Mouse (Mus musculus): ENCODE data around the gene Selenos. TPM values are rescaled to one million over a fixed set of nuclear protein-coding genes. Genes with fewer than 3 reads are reported as not detected.
A peak's percentile ranks its signal among the peaks of the same experiment; 100 is the strongest.

Selenos gene
- polyA plus RNA-seq, 1 experiment from 2014 or later = 123 TPM

- H3K27ac ChIP-seq (ENCODE audit: low read length) = no peak overlapping the region
- no peaks in the 10 kb centered on the region for H3K9me3 ChIP-seq (ENCODE audit: control insufficient read depth, low read length)
- H3K9ac ChIP-seq (ENCODE audit: low read length) = no peak overlapping the region
- H3K27me3 ChIP-seq (ENCODE audit: control insufficient read depth, insufficient read depth, low read depth, low read length) = no peaks in the 10 kb centered on the region
- H3K4me1 ChIP-seq (replicated peaks; ENCODE audit: control insufficient read depth, insufficient read depth, low read length) = peaks cover 22% of the 10 kb centered on the region
- 89% methylated on average over 5 of the region's 5 CpGs for WGBS
- no peaks in the 10 kb centered on the region for H3K36me3 ChIP-seq (ENCODE audit: control insufficient read depth, insufficient read depth, low read length)
- ATAC-seq (ENCODE audit: low read depth) = no peak
- no peak overlapping the region for H3K4me3 ChIP-seq (ENCODE audit: low read length)
- no peak overlapping the region for H3K4me2 ChIP-seq (ENCODE audit: low read depth, low read length)
These were observed 25.1 kb downstream of the Selenos start for GRCm38 (mm10) chr7:66104531-66104930.

DNA sequence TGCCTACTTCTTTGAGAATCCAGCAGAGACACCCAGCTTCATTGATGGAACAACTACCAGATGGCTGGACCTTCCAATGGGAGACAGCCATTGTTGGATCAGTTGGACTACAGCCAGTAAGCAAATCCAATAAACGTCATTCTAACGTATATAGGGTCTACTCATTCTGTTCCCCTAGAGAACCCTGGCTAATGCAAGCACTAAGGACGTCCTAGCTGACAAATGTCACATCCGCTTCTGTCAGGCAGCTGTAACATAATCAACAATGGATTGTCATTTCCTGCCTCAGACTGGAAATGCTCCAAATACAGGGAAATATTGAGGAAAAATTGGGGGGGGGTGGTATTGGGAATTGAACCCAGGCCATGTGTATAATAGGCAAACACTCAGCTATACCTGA is 26.3 kb downstream of the Selenos start:
- no peak overlapping the region for H3K4me3 ChIP-seq (ENCODE audit: low read length)
- no peaks in the 10 kb centered on the region for H3K9me3 ChIP-seq (ENCODE audit: control insufficient read depth, low read length)
- no peaks in the 10 kb centered on the region for H3K36me3 ChIP-seq (ENCODE audit: control insufficient read depth, insufficient read depth, low read length)
- no peak overlapping the region for H3K27ac ChIP-seq (ENCODE audit: low read length)
- peaks cover 24% of the 10 kb centered on the region for H3K4me1 ChIP-seq (replicated peaks; ENCODE audit: control insufficient read depth, insufficient read depth, low read length)
- H3K27me3 ChIP-seq (ENCODE audit: control insufficient read depth, insufficient read depth, low read depth, low read length) = no peaks in the 10 kb centered on the region
- no peak overlapping the region for H3K4me2 ChIP-seq (ENCODE audit: low read depth, low read length)
- ATAC-seq (ENCODE audit: low read depth) = no peak
- no peak overlapping the region for H3K9ac ChIP-seq (ENCODE audit: low read length)
- WGBS = 33% methylated on average over 4 of the region's 4 CpGs

GRCm38 (mm10) chr7:66106581-66107056 is 27.2 kb downstream of the Selenos start:
- WGBS = 41% methylated on average over 7 of the region's 7 CpGs
- H3K4me2 ChIP-seq (ENCODE audit: low read depth, low read length) = peak overlapping the region; percentile 29
- H3K4me3 ChIP-seq (ENCODE audit: low read length) = no peak overlapping the region
- peak overlapping the region; percentile 29; the same call in 1 of the 2 replicates for H3K9ac ChIP-seq (ENCODE audit: low read length)
- peaks cover 29% of the 10 kb centered on the region for H3K4me1 ChIP-seq (replicated peaks; ENCODE audit: control insufficient read depth, insufficient read depth, low read length)
- no peaks in the 10 kb centered on the region for H3K27me3 ChIP-seq (ENCODE audit: control insufficient read depth, insufficient read depth, low read depth, low read length)
- H3K9me3 ChIP-seq (ENCODE audit: control insufficient read depth, low read length) = no peaks in the 10 kb centered on the region
- no peaks in the 10 kb centered on the region for H3K36me3 ChIP-seq (ENCODE audit: control insufficient read depth, insufficient read depth, low read length)
- ATAC-seq (ENCODE audit: low read depth) = no peak
- peak overlapping the region; percentile 48 for H3K27ac ChIP-seq (ENCODE audit: low read length)

DNA sequence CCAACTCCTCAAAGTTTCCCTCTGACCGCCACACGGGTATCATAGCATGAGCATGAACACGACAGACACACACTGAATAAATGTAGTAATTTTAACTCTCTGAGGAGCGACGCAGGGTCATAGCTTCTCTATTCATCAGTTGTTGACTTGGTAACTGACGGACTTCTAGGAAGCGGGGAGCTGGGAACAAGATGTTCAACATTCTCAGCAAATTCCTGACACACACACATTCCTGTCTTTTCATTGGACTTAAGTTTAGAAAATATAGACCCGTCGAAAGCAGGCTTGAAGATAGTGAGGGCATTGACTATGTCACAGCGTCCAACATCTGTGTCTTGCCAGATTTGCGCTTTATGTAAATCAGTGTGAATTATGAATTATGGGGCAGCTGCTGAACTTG is 27.8 kb downstream of the Selenos start:
- Histone ChIP-seq H3K4me3 (ENCODE audit: low read length) (no peak overlapping the region), H3K4me2 (ENCODE audit: low read depth, low read length) (peak overlapping the region; percentile 29; the same call in 1 of the 2 replicates), H3K36me3 (ENCODE audit: control insufficient read depth, insufficient read depth, low read length) (no peaks in the 10 kb centered on the region), H3K27ac (ENCODE audit: low read length) (peak overlapping the region; percentile 48; the same call in 1 of the 2 replicates), H3K27me3 (ENCODE audit: control insufficient read depth, insufficient read depth, low read depth, low read length) (no peaks in the 10 kb centered on the region), H3K9me3 (ENCODE audit: control insufficient read depth, low read length) (no peaks in the 10 kb centered on the region), H3K9ac (ENCODE audit: low read length) (no peak overlapping the region), H3K4me1 (replicated peaks; ENCODE audit: control insufficient read depth, insufficient read depth, low read length) (peaks cover 32% of the 10 kb centered on the region)
- 37% methylated on average over 11 of the region's 11 CpGs for WGBS
- no peak for ATAC-seq (ENCODE audit: low read depth)

- Histone ChIP-seq H3K4me3 (ENCODE audit: low read length) (no peak overlapping the region), H3K36me3 (ENCODE audit: control insufficient read depth, insufficient read depth, low read length) (no peaks in the 10 kb centered on the region), H3K27me3 (ENCODE audit: control insufficient read depth, insufficient read depth, low read depth, low read length) (no peaks in the 10 kb centered on the region), H3K4me1 (replicated peaks; ENCODE audit: control insufficient read depth, insufficient read depth, low read length) (peaks cover 35% of the 10 kb centered on the region), H3K4me2 (ENCODE audit: low read depth, low read length) (no peak overlapping the region), H3K27ac (ENCODE audit: low read length) (no peak overlapping the region), H3K9ac (ENCODE audit: low read length) (no peak overlapping the region), H3K9me3 (ENCODE audit: control insufficient read depth, low read length) (no peaks in the 10 kb centered on the region)
- ATAC-seq (ENCODE audit: low read depth) = no peak
- WGBS = 14% methylated on average over 7 of the region's 7 CpGs
These were observed 28.5 kb downstream of the Selenos start for GRCm38 (mm10) chr7:66107930-66108329.

DNA sequence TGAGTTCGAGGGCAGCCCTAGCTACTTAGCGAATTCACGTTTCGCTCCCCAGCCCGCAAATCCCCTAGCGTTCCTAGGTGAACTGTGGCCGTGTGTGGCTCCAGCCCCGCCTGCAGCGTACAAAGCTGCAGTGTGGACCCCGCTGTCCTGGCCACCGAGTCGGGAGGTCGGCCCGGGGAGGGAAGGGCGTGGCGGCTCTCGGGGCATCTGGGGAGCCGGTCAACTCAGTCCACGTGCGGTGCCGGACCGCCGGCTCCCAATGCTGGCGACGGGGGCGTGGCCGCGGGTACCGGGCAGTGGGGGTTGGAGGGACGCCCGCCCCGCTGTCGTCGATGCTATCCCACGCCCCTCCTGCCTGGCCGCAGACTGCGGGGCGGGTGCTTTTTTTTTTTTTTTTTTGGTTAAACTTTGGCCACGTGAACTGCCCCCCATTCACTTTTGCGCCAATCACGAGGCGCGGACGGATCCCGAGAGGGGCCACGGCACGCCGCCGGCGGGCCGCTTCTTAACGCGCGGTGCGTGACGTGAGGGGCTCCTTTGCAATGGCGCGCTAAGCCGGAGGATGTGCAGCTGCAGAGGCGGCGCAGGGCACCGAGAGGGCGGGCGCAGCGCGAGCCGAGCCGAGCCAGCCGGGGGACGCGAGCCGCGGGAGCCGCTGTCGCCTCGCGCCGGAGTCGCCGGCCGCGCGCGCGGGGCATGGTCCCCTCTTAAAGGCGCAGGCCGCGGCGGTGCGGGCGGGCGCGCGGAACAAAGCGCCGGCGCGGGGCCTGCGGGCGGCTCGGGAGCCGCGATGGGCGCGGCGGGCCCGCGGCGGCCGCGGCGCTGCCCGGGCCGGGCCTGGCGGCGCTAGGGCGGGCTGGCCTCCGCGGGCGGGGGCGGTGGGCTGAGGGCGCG is 29.8 kb downstream of the Selenos start, which contains the start of gene Chsy1:
Gene Chsy1 (plus strand): TSS at position 555 of the 894 bp plus-strand sequence.
- H3K36me3 ChIP-seq (ENCODE audit: control insufficient read depth, insufficient read depth, low read length) = peaks cover under 1% of the 10 kb centered on the region; the same call in 1 of the 2 replicates
- no peaks in the 10 kb centered on the region for H3K27me3 ChIP-seq (ENCODE audit: control insufficient read depth, insufficient read depth, low read depth, low read length)
- ATAC-seq (ENCODE audit: low read depth) = peak; percentile 87
- peaks cover 44% of the 10 kb centered on the region for H3K4me1 ChIP-seq (replicated peaks; ENCODE audit: control insufficient read depth, insufficient read depth, low read length)
- peak within 1 kb of the TSS; percentile 96 for H3K4me2 ChIP-seq (ENCODE audit: low read depth, low read length)
- H3K27ac ChIP-seq (ENCODE audit: low read length) = peak within 1 kb of the TSS; percentile 88
- under 1% methylated on average over 89 of the region's 123 CpGs for WGBS
- peak within 1 kb of the TSS; percentile 90 for H3K9ac ChIP-seq (ENCODE audit: low read length)
- peak within 1 kb of the TSS; percentile 74 for H3K4me3 ChIP-seq (ENCODE audit: low read length)
- H3K9me3 ChIP-seq (ENCODE audit: control insufficient read depth, low read length) = no peaks in the 10 kb centered on the region

- H3K27ac ChIP-seq (ENCODE audit: low read length) = peak overlapping the region; percentile 88
- no peaks in the 10 kb centered on the region for H3K9me3 ChIP-seq (ENCODE audit: control insufficient read depth, low read length)
- peak overlapping the region; percentile 96 for H3K4me2 ChIP-seq (ENCODE audit: low read depth, low read length)
- peaks cover 4% of the 10 kb centered on the region; the same call in 1 of the 2 replicates for H3K36me3 ChIP-seq (ENCODE audit: control insufficient read depth, insufficient read depth, low read length)
- under 1% methylated on average over 56 of the region's 77 CpGs for WGBS
- H3K4me1 ChIP-seq (replicated peaks; ENCODE audit: control insufficient read depth, insufficient read depth, low read length) = peaks cover 48% of the 10 kb centered on the region
- peak overlapping the region; percentile 90 for H3K9ac ChIP-seq (ENCODE audit: low read length)
- ATAC-seq (ENCODE audit: low read depth) = peak; percentile 43
- no peaks in the 10 kb centered on the region for H3K27me3 ChIP-seq (ENCODE audit: control insufficient read depth, insufficient read depth, low read depth, low read length)
- peak overlapping the region; percentile 74 for H3K4me3 ChIP-seq (ENCODE audit: low read length)
These were observed 30.6 kb downstream of the Selenos start for GRCm38 (mm10) chr7:66109855-66110635.

- ATAC-seq (ENCODE audit: low read depth) = no peak
- peak overlapping the region; percentile 74 for H3K4me3 ChIP-seq (ENCODE audit: low read length)
These were observed 31.2 kb downstream of the Selenos start for GRCm38 (mm10) chr7:66110636-66111112.

More at GRCm38 (mm10) chr7:66110636-66111112, 31.2 kb downstream of the Selenos start:
- peaks cover 4% of the 10 kb centered on the region; the same call in 1 of the 2 replicates for H3K36me3 ChIP-seq (ENCODE audit: control insufficient read depth, insufficient read depth, low read length)
- peaks cover 48% of the 10 kb centered on the region for H3K4me1 ChIP-seq (replicated peaks; ENCODE audit: control insufficient read depth, insufficient read depth, low read length)
- WGBS = 3% methylated on average over 10 of the region's 10 CpGs
- H3K9ac ChIP-seq (ENCODE audit: low read length) = peak overlapping the region; percentile 90
- H3K4me2 ChIP-seq (ENCODE audit: low read depth, low read length) = peak overlapping the region; percentile 96
- no peaks in the 10 kb centered on the region for H3K27me3 ChIP-seq (ENCODE audit: control insufficient read depth, insufficient read depth, low read depth, low read length)
- peak overlapping the region; percentile 88 for H3K27ac ChIP-seq (ENCODE audit: low read length)
- H3K9me3 ChIP-seq (ENCODE audit: control insufficient read depth, low read length) = no peaks in the 10 kb centered on the region

All from lung, embryonic 16.5 days (tissue).